ENCODE assay signal across 8 mouse cellular contexts in the genomic region with DNA sequence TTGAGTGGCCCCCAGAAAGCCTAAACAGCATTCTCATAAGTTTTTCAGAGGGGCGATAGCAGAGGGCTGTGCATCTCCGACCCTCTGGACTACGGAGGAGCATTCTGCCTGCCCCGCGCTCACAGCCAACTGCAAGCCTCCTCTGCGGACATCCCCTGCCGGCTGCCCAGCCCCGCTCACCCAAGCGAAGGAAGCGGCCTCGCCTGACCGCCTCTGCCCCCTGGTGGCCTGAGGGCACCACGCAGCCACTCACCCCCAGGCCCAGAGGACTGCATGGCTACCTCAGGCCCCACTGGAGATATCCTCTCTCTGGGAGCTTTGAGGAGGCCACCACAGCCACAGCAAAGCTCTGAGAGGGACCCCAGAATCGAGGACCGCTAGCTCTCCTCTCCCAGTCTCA. TPM values are rescaled to one million over a fixed set of nuclear protein-coding genes. Genes with fewer than 3 reads are reported as not detected.
DNase-seq lines count a peak whose midpoint lies in the region; ATAC-seq lines count a peak whose summit lies in the region.

No protein-coding gene starts in this region.

- peak; percentile 61 for DNase-seq in ZHBTc4 (ENCODE audit: low read depth, low spot score)
- DNase-seq in cerebellum, postnatal 4 days (ENCODE audit: low spot score in 2 of 2), result peak; percentile 73 to 87
- DNase-seq in gastrocnemius, postnatal 10 days, result peak; percentile 92
- peak; percentile 58 to 59 for DNase-seq in left cerebral cortex, postnatal 25 days (ENCODE audit: low spot score in 2 of 2)
- peak; percentile 77 for DNase-seq in right cerebral cortex, postnatal 4 days
- peak; percentile 48 to 67 for DNase-seq in urinary bladder, postnatal 36 days (ENCODE audit: low spot score in 2 of 2)

- no peaks in the 10 kb centered on the region for H3K27me3 ChIP-seq in hindbrain, embryonic 15.5 days

- H3K4me2 ChIP-seq in hindbrain, embryonic 15.5 days, result peak overlapping the region; percentile 16

- H3K27ac ChIP-seq in hindbrain, embryonic 15.5 days (replicated peaks), result no peak overlapping the region

- no peaks in the 10 kb centered on the region for H3K9me3 ChIP-seq in hindbrain, embryonic 15.5 days

- intact Hi-C loops in left cerebral cortex, postnatal 25 days (cut with DNase I), result loop anchor here (1.0 to 5.0 kb wide), 3 partner anchors 326 to 490 kb away; a partner anchor contains a TSS

- H3K9ac ChIP-seq in hindbrain, embryonic 15.5 days, result no peak overlapping the region

- 5% methylated on average over 15 of the region's 15 CpGs for WGBS in hindbrain, embryonic 15.5 days

- ATAC-seq in hindbrain, embryonic 15.5 days (ENCODE audit: low FRiP score, low read depth), result peak; percentile 64; the same call in 1 of the 2 replicates
- peak; percentile 96 for ATAC-seq in megakaryocyte-erythroid progenitor cell, adult 5-6 weeks (replicated peaks; ENCODE audit: low FRiP score, low TSS enrichment, poor library complexity, severe bottlenecking)

- H3K36me3 ChIP-seq in hindbrain, embryonic 15.5 days, result no peaks in the 10 kb centered on the region

- H3K4me1 ChIP-seq in hindbrain, embryonic 15.5 days (replicated peaks), result peaks cover 30% of the 10 kb centered on the region

- no peak overlapping the region for H3K4me3 ChIP-seq in hindbrain, embryonic 15.5 days

RNA-seq across cellular contexts. Expression of a gene that starts 58.8 kb away (rescaled TPM):
- 1,000 to 10,000 TPM in 1 of 2 experiments, 100 to 1,000 TPM in 1; 774 to 1,034 TPM for total RNA-seq in gastrocnemius, postnatal 10 days (2021)
- polyA plus RNA-seq in hindbrain, embryonic 15.5 days (2015; fragmentation: Nextera tagmentation; extraction: Ambion mirVana), result 56.8 and 61.4 TPM in 2 replicates
- total RNA-seq in left cerebral cortex, postnatal 25 days (2021), result 10 to 100 TPM in 1 of 2 experiments, 1 to 10 TPM in 1; 5.7 to 13.4 TPM
- total RNA-seq in megakaryocyte-erythroid progenitor cell, adult 5-6 weeks (2014; fragmentation: Nextera tagmentation), result not detected in 2 replicates
- total RNA-seq in megakaryocyte-erythroid progenitor cell, adult 5-6 weeks (2017), result not detected in 2 replicates

Comparison
In these comparisons a context has a peak if more than half of its experiments do, and no peak if none do; other contexts are left out.
1. RNA of a gene that starts 58.8 kb away (total RNA-seq): 774 to 1,034 TPM in gastrocnemius, postnatal 10 days; 5.7 to 13.4 TPM in left cerebral cortex, postnatal 25 days and not detected in megakaryocyte-erythroid progenitor cell, adult 5-6 weeks; every median in the first group is over 10 times any median in the second.
2. Peak in every context shown above with its lines, with median percentiles within 50 percentile points of each other: DNase-seq.